Mouse (Mus musculus) liver, embryonic 13.5 days (tissue): ENCODE measurements around the gene Cbfa2t3. TPM values are rescaled to one million over a fixed set of nuclear protein-coding genes. Genes with fewer than 3 reads are reported as not detected.
A peak's percentile ranks its signal among the peaks of the same experiment; 100 is the strongest.

Experiments used
- ATAC-seq: fragments of 200-750 bp; cut with Nextera tagmentation; 2 replicates; pipeline ENCODE4 v1.8.0; 2017; ENCODE audit warnings: low read depth, mild to moderate bottlenecking, moderate number of reproducible peaks, moderate library complexity
- DNase-seq: peaks from one replicate; pipeline ENCODE4 v3.0.0; 2022
- H3K27ac ChIP-seq: fragments of 300-500 bp; sonication (generic); 2 replicates; pipeline ENCODE4 v1.5.1; 2015; ENCODE audit warnings: moderate library complexity, mild to moderate bottlenecking, inconsistent platforms
- H3K27me3 ChIP-seq: fragments of 300-500 bp; sonication (generic); 2 replicates; pipeline ENCODE4 v1.6.1; 2015; ENCODE audit warnings: mild to moderate bottlenecking, inconsistent platforms
- H3K36me3 ChIP-seq: fragments of 300-500 bp; sonication (generic); 2 replicates; pipeline ENCODE4 v1.6.1; 2015; ENCODE audit warnings: mild to moderate bottlenecking, inconsistent platforms
- H3K4me1 ChIP-seq: fragments of 300-500 bp; sonication (generic); replicated peaks from 2 replicates; pipeline ENCODE4 v1.6.1; 2015; ENCODE audit warnings: inconsistent platforms
- H3K4me2 ChIP-seq: fragments of 300-500 bp; sonication (generic); 2 replicates; pipeline ENCODE4 v1.6.1; 2015; ENCODE audit warnings: inconsistent platforms, mild to moderate bottlenecking, moderate library complexity
- H3K4me3 ChIP-seq: fragments of 300-500 bp; sonication (generic); replicated peaks from 2 replicates; pipeline ENCODE4 v1.5.1; 2015; ENCODE audit warnings: mild to moderate bottlenecking, inconsistent platforms
- H3K9ac ChIP-seq: fragments of 300-500 bp; sonication (generic); 2 replicates; pipeline ENCODE4 v1.6.1; 2015; ENCODE audit warnings: mild to moderate bottlenecking, inconsistent platforms
- H3K9me3 ChIP-seq: fragments of 300-500 bp; sonication (generic); replicated peaks from 2 replicates; pipeline ENCODE4 v1.6.1; 2016; ENCODE audit warnings: inconsistent platforms
- WGBS: fragments of 180-500 bp; shearing (Covaris S2); methylation state at CpG from one replicate; pipeline ENCODE4 v1.1.7; 2015; ENCODE audit not compliant: insufficient replicate concordance; 5-methylcytosine and 5-hydroxymethylcytosine counted together
- polyA plus RNA-seq: library from polyadenylated mRNA; unstranded; fragments of >200 nt; fragmentation: Nextera tagmentation; extraction: Ambion mirVana; gene quantifications from 2 replicates; pipeline ENCODE4 v1.2.1, GENCODE M21; 2015

The Cbfa2t3 gene
- polyA plus RNA-seq, 1 experiment from 2014 or later, result 4.5 TPM

- no peak for DNase-seq
- H3K4me2 ChIP-seq, result no peak overlapping the region
- no peaks in the 10 kb centered on the region for H3K9me3 ChIP-seq
- H3K4me1 ChIP-seq, result peaks cover 76% of the 10 kb centered on the region
- WGBS, result 56% methylated on average over 6 of the region's 6 CpGs
- no peaks in the 10 kb centered on the region for H3K36me3 ChIP-seq
- ATAC-seq, result no peak
- H3K4me3 ChIP-seq, result no peak overlapping the region
- peak overlapping the region; percentile 69 for H3K27ac ChIP-seq
- H3K27me3 ChIP-seq, result peaks cover 54% of the 10 kb centered on the region
- no peak overlapping the region for H3K9ac ChIP-seq
Measured at GRCm38 (mm10) chr8:122702957-122703356, 4.0 kb upstream of the Cbfa2t3 start.

GRCm38 (mm10) chr8:122702301-122702941 lies 3.5 kb upstream of the Cbfa2t3 start:
- Histone ChIP-seq H3K27ac (peak overlapping the region; percentile 69), H3K9me3 (no peaks in the 10 kb centered on the region), H3K36me3 (no peaks in the 10 kb centered on the region), H3K4me3 (no peak overlapping the region), H3K4me2 (peak overlapping the region; percentile 9; the same call in 1 of the 2 replicates), H3K9ac (peak overlapping the region; percentile 41; the same call in 1 of the 2 replicates), H3K27me3 (peaks cover 51% of the 10 kb centered on the region), H3K4me1 (peaks cover 82% of the 10 kb centered on the region)
- DNase-seq (no peak), ATAC-seq (no peak)
- WGBS, result 16% methylated on average over 10 of the region's 10 CpGs

GRCm38 (mm10) chr8:122701441-122702185 lies 2.7 kb upstream of the Cbfa2t3 start:
- no peak for DNase-seq
- Histone ChIP-seq H3K9ac (peak overlapping the region; percentile 41; the same call in 1 of the 2 replicates), H3K4me3 (no peak overlapping the region), H3K4me1 (peaks cover 89% of the 10 kb centered on the region), H3K27me3 (peaks cover 44% of the 10 kb centered on the region), H3K4me2 (peak overlapping the region; percentile 62), H3K9me3 (no peaks in the 10 kb centered on the region), H3K36me3 (no peaks in the 10 kb centered on the region), H3K27ac (peak overlapping the region; percentile 85)
- no peak for ATAC-seq
- 37% methylated on average over 12 of the region's 12 CpGs for WGBS

- Histone ChIP-seq H3K27me3 (peaks cover 35% of the 10 kb centered on the region), H3K4me1 (peaks cover 92% of the 10 kb centered on the region), H3K36me3 (peaks cover 4% of the 10 kb centered on the region), H3K9me3 (no peaks in the 10 kb centered on the region), H3K9ac (peak overlapping the region; percentile 58), H3K4me2 (peak overlapping the region; percentile 62), H3K4me3 (peak overlapping the region; percentile 27), H3K27ac (peak overlapping the region; percentile 85)
- 9% methylated on average over 13 of the region's 13 CpGs for WGBS
- peak; percentile 50 for ATAC-seq
- DNase-seq, result peak; percentile 67
Measured at GRCm38 (mm10) chr8:122700628-122701027, 1.7 kb upstream of the Cbfa2t3 start.

GRCm38 (mm10) chr8:122698254-122698768 lies 598 bp downstream of the Cbfa2t3 start:
- peaks cover 99% of the 10 kb centered on the region for H3K4me1 ChIP-seq
- H3K36me3 ChIP-seq, result peaks cover 24% of the 10 kb centered on the region
- DNase-seq (no peak), ATAC-seq (peak; percentile 39; the same call in 1 of the 2 replicates)
- H3K4me3 ChIP-seq, result peak overlapping the region; percentile 66
- H3K9me3 ChIP-seq, result no peaks in the 10 kb centered on the region
- peaks cover 26% of the 10 kb centered on the region; the same call in 1 of the 2 replicates for H3K27me3 ChIP-seq
- H3K4me2 ChIP-seq, result peak overlapping the region; percentile 77
- WGBS, result 6% methylated on average over 5 of the region's 5 CpGs
- peak overlapping the region; percentile 77 for H3K9ac ChIP-seq
- peak overlapping the region; percentile 85 for H3K27ac ChIP-seq

DNA sequence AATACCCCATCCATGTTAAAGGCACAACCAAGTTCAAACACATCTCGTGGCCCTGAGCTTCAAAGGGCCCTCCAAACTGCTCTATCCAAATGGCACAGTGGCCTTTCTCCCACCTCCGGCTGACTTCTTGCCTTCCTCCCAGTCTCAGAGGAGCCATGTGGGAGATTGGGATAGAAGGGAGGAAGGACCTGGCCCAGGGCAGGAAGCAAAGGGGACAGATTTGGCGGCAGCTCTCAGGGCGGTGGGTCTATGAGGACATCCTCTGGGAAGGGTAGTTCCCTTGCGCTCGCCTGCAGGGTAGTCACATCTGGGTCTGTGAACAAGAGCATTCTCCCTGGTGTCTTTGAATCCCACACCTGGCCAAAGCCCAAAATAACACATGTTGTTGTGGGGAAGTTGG lies 1.3 kb downstream of the Cbfa2t3 start:
- WGBS, result 17% methylated on average over 6 of the region's 6 CpGs
- DNase-seq (no peak), ATAC-seq (no peak)
- Histone ChIP-seq H3K9ac (peak overlapping the region; percentile 77), H3K27me3 (peaks cover 31% of the 10 kb centered on the region; the same call in 1 of the 2 replicates), H3K4me3 (peak overlapping the region; percentile 66), H3K36me3 (peaks cover 30% of the 10 kb centered on the region), H3K4me2 (peak overlapping the region; percentile 77), H3K4me1 (peaks cover 99% of the 10 kb centered on the region), H3K9me3 (no peaks in the 10 kb centered on the region), H3K27ac (peak overlapping the region; percentile 85)

GRCm38 (mm10) chr8:122697181-122697581 lies 1.7 kb downstream of the Cbfa2t3 start:
- H3K9ac ChIP-seq, result peak overlapping the region; percentile 77
- ATAC-seq, result no peak

DNA sequence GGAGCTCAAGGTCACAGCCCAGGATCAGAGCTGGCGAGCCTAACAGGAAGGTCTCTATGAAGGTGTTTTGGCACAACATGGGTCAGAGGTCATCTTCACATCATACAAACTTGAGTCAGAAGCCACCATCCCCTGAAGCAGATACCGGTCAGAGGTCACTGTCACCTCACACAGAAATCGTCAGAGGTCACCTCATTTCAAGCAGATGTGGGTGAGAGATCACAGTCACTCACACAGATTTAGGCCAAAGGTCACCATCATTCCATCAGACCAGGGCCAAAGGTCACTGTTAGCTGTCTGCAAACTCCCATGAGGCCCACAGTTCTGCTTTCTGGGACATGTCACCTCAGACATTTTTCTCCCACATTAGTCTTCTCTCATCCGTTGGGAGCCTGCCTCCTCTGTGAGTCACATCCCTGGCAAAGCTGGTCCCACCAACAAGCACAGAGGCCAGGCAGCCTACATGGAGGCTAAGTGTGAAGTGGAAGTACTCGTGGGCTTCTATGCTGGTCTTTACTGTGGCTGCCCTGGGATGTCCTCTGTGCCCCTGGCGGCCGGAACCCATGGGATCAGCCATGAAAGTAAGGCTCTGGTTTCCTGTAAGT lies 3.4 kb downstream of the Cbfa2t3 start:
- peaks cover 99% of the 10 kb centered on the region for H3K4me1 ChIP-seq
- 0 out of 2 replicates have a peak overlapping the region, but pooled peaks have one; percentile 72 for H3K27ac ChIP-seq
- peak overlapping the region; percentile 77 for H3K4me2 ChIP-seq
- H3K9me3 ChIP-seq, result no peaks in the 10 kb centered on the region
- H3K9ac ChIP-seq, result peak overlapping the region; percentile 77
- no peak for DNase-seq
- H3K4me3 ChIP-seq, result peak overlapping the region; percentile 66
- 43% methylated on average over 7 of the region's 7 CpGs for WGBS
- peaks cover 29% of the 10 kb centered on the region for H3K27me3 ChIP-seq
- no peak for ATAC-seq
- H3K36me3 ChIP-seq, result peaks cover 43% of the 10 kb centered on the region

More at GRCm38 (mm10) chr8:122697181-122697581, 1.7 kb downstream of the Cbfa2t3 start:
- Histone ChIP-seq H3K27me3 (peaks cover 30% of the 10 kb centered on the region; the same call in 1 of the 2 replicates), H3K4me2 (peak overlapping the region; percentile 77), H3K9me3 (no peaks in the 10 kb centered on the region), H3K36me3 (peaks cover 34% of the 10 kb centered on the region), H3K4me1 (peaks cover 99% of the 10 kb centered on the region), H3K27ac (peak overlapping the region; percentile 85), H3K4me3 (peak overlapping the region; percentile 66)
- 16% methylated on average over 3 of the region's 3 CpGs for WGBS
- no peak for DNase-seq

DNA sequence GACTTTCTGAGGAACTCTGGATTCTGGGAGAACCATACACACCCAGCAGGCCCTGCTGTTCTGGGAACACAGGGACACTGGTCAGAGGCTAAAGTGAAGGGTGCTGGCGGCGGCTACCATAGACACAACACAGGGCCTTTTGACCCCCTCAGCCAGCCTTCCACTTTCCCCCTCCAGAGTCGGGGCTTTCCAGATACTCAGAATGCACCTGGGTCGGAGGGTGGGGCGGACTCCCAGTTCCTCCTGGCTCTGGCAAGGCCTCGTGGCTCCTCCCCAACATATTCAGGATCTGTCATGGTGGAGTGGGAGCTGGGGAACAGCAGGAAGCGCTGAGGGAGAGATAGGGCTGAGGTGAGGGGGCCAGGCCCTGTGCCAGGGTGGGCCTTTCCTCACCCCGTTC lies 6.8 kb downstream of the Cbfa2t3 start:
- Histone ChIP-seq H3K4me2 (no peak overlapping the region), H3K9ac (peak overlapping the region; percentile 41; the same call in 1 of the 2 replicates), H3K9me3 (no peaks in the 10 kb centered on the region), H3K4me1 (peaks cover 98% of the 10 kb centered on the region), H3K36me3 (peaks cover 55% of the 10 kb centered on the region), H3K27ac (peak overlapping the region; percentile 66), H3K27me3 (peaks cover 32% of the 10 kb centered on the region), H3K4me3 (no peak overlapping the region)
- WGBS, result 55% methylated on average over 8 of the region's 8 CpGs
- no peak for DNase-seq
- ATAC-seq, result no peak

DNA sequence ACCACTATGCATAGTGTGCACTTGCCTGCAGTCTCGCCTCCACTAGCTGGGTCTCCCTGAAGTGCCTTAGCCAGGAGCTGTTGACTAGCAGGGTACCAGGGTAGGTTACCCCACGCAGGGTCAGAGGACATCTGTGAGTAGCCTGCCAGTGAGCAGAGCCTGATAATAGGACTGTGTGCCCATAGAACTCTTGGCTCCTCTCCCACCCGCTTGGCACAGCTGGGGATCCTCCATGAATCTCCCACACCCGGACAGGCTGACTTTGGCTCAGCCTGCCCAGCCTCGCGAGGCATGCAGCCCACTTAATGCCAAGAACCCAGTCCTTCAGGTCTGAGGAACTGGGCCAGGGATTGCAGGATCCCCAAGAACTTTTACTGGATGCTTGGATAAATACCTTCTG lies 7.9 kb downstream of the Cbfa2t3 start:
- H3K27ac ChIP-seq, result peak overlapping the region; percentile 66; the same call in 1 of the 2 replicates
- ATAC-seq (no peak), DNase-seq (no peak)
- H3K36me3 ChIP-seq, result peaks cover 64% of the 10 kb centered on the region
- peaks cover 98% of the 10 kb centered on the region for H3K4me1 ChIP-seq
- H3K9ac ChIP-seq, result peak overlapping the region; percentile 41; the same call in 1 of the 2 replicates
- H3K4me3 ChIP-seq, result no peak overlapping the region
- H3K4me2 ChIP-seq, result no peak overlapping the region
- H3K9me3 ChIP-seq, result no peaks in the 10 kb centered on the region
- peaks cover 37% of the 10 kb centered on the region for H3K27me3 ChIP-seq
- 71% methylated on average over 6 of the region's 6 CpGs for WGBS

GRCm38 (mm10) chr8:122689315-122689714 lies 9.6 kb downstream of the Cbfa2t3 start:
- Histone ChIP-seq H3K4me3 (no peak overlapping the region), H3K9me3 (no peaks in the 10 kb centered on the region), H3K9ac (peak overlapping the region; percentile 18), H3K4me1 (peaks cover 98% of the 10 kb centered on the region), H3K36me3 (peaks cover 49% of the 10 kb centered on the region), H3K4me2 (no peak overlapping the region), H3K27ac (peak overlapping the region; percentile 60), H3K27me3 (peaks cover 42% of the 10 kb centered on the region)
- no peak for DNase-seq
- WGBS, result 20% methylated on average over 1 of the region's 1 CpGs
- no peak for ATAC-seq
